Mouse (Mus musculus) megakaryocyte, embryonic 14.5 days (primary cell): ENCODE measurements around the gene Ndufs1.

Experiments used
- FLI1 ChIP-seq: IDR thresholded peaks from 2 replicates; pipeline ENCODE4 v1.6.1; 2012; ENCODE audit warnings: low read length, inconsistent platforms, mixed read lengths
- GATA1 ChIP-seq: IDR thresholded peaks from 3 replicates; pipeline ENCODE4 v1.6.1; 2012; ENCODE audit warnings: mixed read lengths, low read length, inconsistent platforms, borderline replicate concordance

DNA sequence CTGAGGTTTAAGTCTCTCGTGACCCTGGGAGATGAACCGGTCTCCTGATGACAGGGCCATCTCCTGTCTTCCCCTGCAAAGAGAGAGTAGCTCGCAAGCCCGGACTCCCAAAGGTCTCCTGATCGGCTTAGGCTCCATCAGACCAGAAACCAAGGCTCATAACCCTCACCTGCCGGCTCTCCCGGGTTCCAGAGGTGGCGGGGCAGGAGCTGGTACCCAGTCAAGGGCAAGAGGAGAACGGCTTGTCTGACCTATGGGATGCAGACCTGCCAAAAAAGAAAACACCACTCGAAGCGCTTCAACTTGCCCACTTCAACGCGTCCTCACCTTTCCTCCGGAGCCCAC lies 402 bp downstream of the Ndufs1 start:
- TF ChIP-seq FLI1, result no peak
- no peak for TF ChIP-seq GATA1
